Mouse (Mus musculus) left cerebral cortex, adult 9 months (tissue): ENCODE measurements around the gene Klhl2.

Source experiments
- DNase-seq, 2 experiments: peaks; one replicate each; pipeline ENCODE4 v3.0.0; 2022; ENCODE audit warnings: low spot score in 2 of 2

Klhl2 gene

GRCm38 (mm10) chr8:64692651-64693201 is 157.1 kb downstream of the Klhl2 start, which contains the start of gene Cpe:
Gene Cpe (minus strand): TSS chr8:64693054.
- peak; percentile 74 to 89 for DNase-seq

- DNase-seq: peak in 1 of 2 experiments; percentile 35
These were observed 158.0 kb downstream of the Klhl2 start for GRCm38 (mm10) chr8:64691591-64692401.

- no peak for DNase-seq
These were observed 159.0 kb downstream of the Klhl2 start for GRCm38 (mm10) chr8:64690845-64691244.

GRCm38 (mm10) chr8:64690306-64690705 is 159.5 kb downstream of the Klhl2 start:
- DNase-seq: no peak
